Mouse (Mus musculus) heart, embryonic 10.5 days (tissue): Measurements from ENCODE around the gene Lrp10. TPM values are rescaled to one million over a fixed set of nuclear protein-coding genes. Genes with fewer than 3 reads are reported as not detected.

Experiments
- DNase-seq: peaks from one replicate; pipeline ENCODE4 v3.0.0-alpha.2; 2017; ENCODE audit warnings: low spot score
- H3K27ac ChIP-seq: fragments of 300-500 bp; sonication (generic); 2 replicates; pipeline ENCODE4 v1.5.1; 2016; ENCODE audit warnings: mild to moderate bottlenecking
- H3K27me3 ChIP-seq: fragments of 300-500 bp; sonication (generic); 2 replicates; pipeline ENCODE4 v1.6.1; 2016; ENCODE audit warnings: mild to moderate bottlenecking; ENCODE audit not compliant: poor library complexity, insufficient read depth, severe bottlenecking
- H3K36me3 ChIP-seq: fragments of 300-500 bp; sonication (generic); 2 replicates; pipeline ENCODE4 v1.6.1; 2016; ENCODE audit warnings: mild to moderate bottlenecking, moderate library complexity
- H3K4me1 ChIP-seq: fragments of 300-500 bp; sonication (generic); 2 replicates; pipeline ENCODE4 v1.6.1; 2016; ENCODE audit warnings: mild to moderate bottlenecking
- H3K4me3 ChIP-seq: fragments of 300-500 bp; sonication (generic); 2 replicates; pipeline ENCODE4 v1.5.1; 2016; ENCODE audit warnings: mild to moderate bottlenecking, moderate library complexity
- H3K9me3 ChIP-seq: fragments of 300-500 bp; sonication (generic); 2 replicates; pipeline ENCODE4 v1.6.1; 2016; ENCODE audit warnings: mild to moderate bottlenecking, moderate library complexity
- WGBS: fragments of 180-500 bp; shearing (Covaris S2); methylation state at CpG from one replicate; pipeline ENCODE4 v1.1.7; 2016; 5-methylcytosine and 5-hydroxymethylcytosine counted together
- polyA plus RNA-seq: library from polyadenylated mRNA; unstranded; fragments of >200 nt; fragmentation: Nextera tagmentation; extraction: Ambion mirVana; gene quantifications from 2 replicates; pipeline ENCODE4 v1.2.1, GENCODE M21; 2016

Gene Lrp10
- polyA plus RNA-seq, 1 experiment from 2014 or later: 44.8 TPM

GRCm38 (mm10) chr14:54464293-54465005 is 512 bp downstream of the Lrp10 start:
- Histone ChIP-seq H3K36me3 (peaks cover 35% of the 10 kb centered on the region), H3K27ac (peak overlapping the region; percentile 93), H3K27me3 (no peaks in the 10 kb centered on the region), H3K9me3 (no peaks in the 10 kb centered on the region), H3K4me1 (peaks cover 21% of the 10 kb centered on the region), H3K4me3 (peak overlapping the region; percentile 80)
- DNase-seq: peak; percentile 87
- 1% methylated on average over 57 of the region's 57 CpGs for WGBS

GRCm38 (mm10) chr14:54471467-54471866 is 7.5 kb downstream of the Lrp10 start:
- H3K9me3 ChIP-seq: no peaks in the 10 kb centered on the region
- DNase-seq: no peak
- H3K27ac ChIP-seq: no peak overlapping the region
- peaks cover 48% of the 10 kb centered on the region for H3K36me3 ChIP-seq
- WGBS: 85% methylated on average over 2 of the region's 2 CpGs
- peaks cover 24% of the 10 kb centered on the region for H3K4me1 ChIP-seq
- H3K27me3 ChIP-seq: 0 out of 2 replicates have a peak, but pooled peaks cover 4% of the 10 kb centered on the region
- no peak overlapping the region for H3K4me3 ChIP-seq

GRCm38 (mm10) chr14:54472671-54473070 is 8.7 kb downstream of the Lrp10 start:
- no peak overlapping the region for H3K4me3 ChIP-seq
- 69% methylated on average over 5 of the region's 5 CpGs for WGBS
- peaks cover 13% of the 10 kb centered on the region for H3K27me3 ChIP-seq
- DNase-seq: no peak
- peaks cover 40% of the 10 kb centered on the region for H3K36me3 ChIP-seq
- peaks cover 32% of the 10 kb centered on the region for H3K4me1 ChIP-seq
- no peaks in the 10 kb centered on the region for H3K9me3 ChIP-seq
- no peak overlapping the region for H3K27ac ChIP-seq

- Histone ChIP-seq H3K27ac (no peak overlapping the region), H3K9me3 (no peaks in the 10 kb centered on the region), H3K36me3 (peaks cover 19% of the 10 kb centered on the region), H3K27me3 (peaks cover 34% of the 10 kb centered on the region), H3K4me1 (peaks cover 37% of the 10 kb centered on the region), H3K4me3 (no peak overlapping the region)
- no peak for DNase-seq
- WGBS: 61% methylated on average over 5 of the region's 5 CpGs
Measured at GRCm38 (mm10) chr14:54474744-54475143, 10.8 kb downstream of the Lrp10 start.

GRCm38 (mm10) chr14:54475941-54476844 is 12.3 kb downstream of the Lrp10 start, which contains the start of gene Rem2:
Gene Rem2 (plus strand): TSS chr14:54476100.
- no peak for DNase-seq
- WGBS: 1% methylated on average over 23 of the region's 23 CpGs
- Histone ChIP-seq H3K9me3 (no peaks in the 10 kb centered on the region), H3K4me3 (peak within 1 kb of the TSS; percentile 68), H3K36me3 (peaks cover 6% of the 10 kb centered on the region; the same call in 1 of the 2 replicates), H3K27ac (peak within 1 kb of the TSS; percentile 80), H3K27me3 (peaks cover 46% of the 10 kb centered on the region), H3K4me1 (peaks cover 40% of the 10 kb centered on the region)

GRCm38 (mm10) chr14:54477172-54477909 is 13.4 kb downstream of the Lrp10 start:
- no peaks in the 10 kb centered on the region for H3K36me3 ChIP-seq
- WGBS: 73% methylated on average over 15 of the region's 15 CpGs

GRCm38 (mm10) chr14:54479451-54479920 is 15.5 kb downstream of the Lrp10 start:
- peak overlapping the region; percentile 79 for H3K27ac ChIP-seq
- H3K36me3 ChIP-seq: no peaks in the 10 kb centered on the region
- peaks cover 44% of the 10 kb centered on the region for H3K4me1 ChIP-seq
- peak overlapping the region; percentile 65 for H3K4me3 ChIP-seq
- peaks cover 52% of the 10 kb centered on the region for H3K27me3 ChIP-seq
- WGBS: 2% methylated on average over 40 of the region's 40 CpGs
- no peaks in the 10 kb centered on the region for H3K9me3 ChIP-seq
- DNase-seq: peak; percentile 90

More at GRCm38 (mm10) chr14:54477172-54477909, 13.4 kb downstream of the Lrp10 start:
- DNase-seq: no peak
- no peak overlapping the region for H3K4me3 ChIP-seq
- H3K4me1 ChIP-seq: peaks cover 44% of the 10 kb centered on the region
- H3K9me3 ChIP-seq: no peaks in the 10 kb centered on the region
- H3K27ac ChIP-seq: no peak overlapping the region
- peaks cover 52% of the 10 kb centered on the region for H3K27me3 ChIP-seq

- DNase-seq: no peak
- Histone ChIP-seq H3K36me3 (no peaks in the 10 kb centered on the region), H3K9me3 (no peaks in the 10 kb centered on the region), H3K27me3 (peaks cover 48% of the 10 kb centered on the region), H3K27ac (no peak overlapping the region), H3K4me1 (peaks cover 39% of the 10 kb centered on the region), H3K4me3 (no peak overlapping the region)
- 60% methylated on average over 6 of the region's 6 CpGs for WGBS
Measured at GRCm38 (mm10) chr14:54480673-54481072, 16.7 kb downstream of the Lrp10 start.

- Histone ChIP-seq H3K36me3 (no peaks in the 10 kb centered on the region), H3K4me1 (peaks cover 32% of the 10 kb centered on the region), H3K4me3 (no peak overlapping the region), H3K9me3 (no peaks in the 10 kb centered on the region), H3K27ac (no peak overlapping the region), H3K27me3 (peaks cover 48% of the 10 kb centered on the region)
- 70% methylated on average over 8 of the region's 8 CpGs for WGBS
- DNase-seq: no peak
Measured at GRCm38 (mm10) chr14:54481402-54481801, 17.5 kb downstream of the Lrp10 start.

- no peak overlapping the region for H3K4me3 ChIP-seq
- WGBS: 34% methylated on average over 9 of the region's 9 CpGs
- H3K27ac ChIP-seq: no peak overlapping the region
- H3K27me3 ChIP-seq: peaks cover 40% of the 10 kb centered on the region
- no peaks in the 10 kb centered on the region for H3K36me3 ChIP-seq
- no peaks in the 10 kb centered on the region for H3K9me3 ChIP-seq
- H3K4me1 ChIP-seq: peaks cover 22% of the 10 kb centered on the region
- DNase-seq: no peak
Measured at GRCm38 (mm10) chr14:54482498-54482897, 18.6 kb downstream of the Lrp10 start.

GRCm38 (mm10) chr14:54485899-54486298 is 22.0 kb downstream of the Lrp10 start:
- DNase-seq: no peak
- Histone ChIP-seq H3K27ac (no peak overlapping the region), H3K36me3 (no peaks in the 10 kb centered on the region), H3K4me3 (no peak overlapping the region), H3K9me3 (no peaks in the 10 kb centered on the region), H3K4me1 (peaks cover 7% of the 10 kb centered on the region; the same call in 1 of the 2 replicates), H3K27me3 (peaks cover 9% of the 10 kb centered on the region; the same call in 1 of the 2 replicates)
- 82% methylated on average over 7 of the region's 7 CpGs for WGBS

- Histone ChIP-seq H3K27ac (no peak overlapping the region), H3K27me3 (no peaks in the 10 kb centered on the region), H3K9me3 (no peaks in the 10 kb centered on the region), H3K4me1 (no peaks in the 10 kb centered on the region), H3K36me3 (no peaks in the 10 kb centered on the region), H3K4me3 (no peak overlapping the region)
- no peak for DNase-seq
- WGBS: 64% methylated on average over 2 of the region's 2 CpGs
Measured at GRCm38 (mm10) chr14:54487732-54488131, 23.8 kb downstream of the Lrp10 start.
